Mouse (Mus musculus) intestine, embryonic 16.5 days (tissue): ENCODE results near the gene Dcp1a. TPM values are rescaled to one million over a fixed set of nuclear protein-coding genes. Genes with fewer than 3 reads are reported as not detected.

Experiments
- ATAC-seq: fragments of 200-750 bp; cut with Nextera tagmentation; 2 replicates; pipeline ENCODE4 v1.8.0; 2017; ENCODE audit warnings: moderate TSS enrichment, moderate library complexity
- H3K27ac ChIP-seq: fragments of 300-500 bp; sonication (generic); 2 replicates; pipeline ENCODE4 v1.5.1; 2014; ENCODE audit warnings: mild to moderate bottlenecking, low read length
- H3K27me3 ChIP-seq: fragments of 300-500 bp; sonication (generic); replicated peaks from 2 replicates; pipeline ENCODE4 v1.6.1; 2014; ENCODE audit warnings: low read length, control low read depth, mixed read lengths; ENCODE audit not compliant: control insufficient read depth, insufficient read depth
- H3K36me3 ChIP-seq: fragments of 300-500 bp; sonication (generic); 2 replicates; pipeline ENCODE4 v1.6.1; 2014; ENCODE audit warnings: low read length, control low read depth; ENCODE audit not compliant: control insufficient read depth, insufficient read depth
- H3K4me1 ChIP-seq: fragments of 300-500 bp; sonication (generic); 2 replicates; pipeline ENCODE4 v1.6.1; 2014; ENCODE audit warnings: low read length, control low read depth, mixed read lengths; ENCODE audit not compliant: control insufficient read depth, insufficient read depth
- H3K4me2 ChIP-seq: fragments of 300-500 bp; sonication (generic); 2 replicates; pipeline ENCODE4 v1.6.1; 2014; ENCODE audit warnings: low read depth, low read length, control low read depth
- H3K4me3 ChIP-seq: fragments of 300-500 bp; sonication (generic); 2 replicates; pipeline ENCODE4 v1.5.1; 2014; ENCODE audit warnings: mild to moderate bottlenecking, low read length
- H3K9ac ChIP-seq: fragments of 300-500 bp; sonication (generic); 2 replicates; pipeline ENCODE4 v1.6.1; 2014; ENCODE audit warnings: low read depth, low read length
- H3K9me3 ChIP-seq: fragments of 300-500 bp; sonication (generic); 2 replicates; pipeline ENCODE4 v1.6.1; 2016; ENCODE audit warnings: low read length, control low read depth; ENCODE audit not compliant: control insufficient read depth
- WGBS: fragments of 180-500 bp; shearing (Covaris S2); extraction: QIAGEN DNeasy Blood & Tissue Kit; methylation state at CpG from one replicate; pipeline ENCODE4 v1.1.7; 2014; 5-methylcytosine and 5-hydroxymethylcytosine counted together
- polyA plus RNA-seq: library from polyadenylated mRNA; unstranded; fragments of >200 nt; fragmentation: Nextera tagmentation; extraction: Ambion mirVana; gene quantifications from 2 replicates; pipeline ENCODE4 v1.2.1, GENCODE M21; 2015

Gene Dcp1a
- polyA plus RNA-seq, 1 experiment from 2014 or later = 17.7 TPM

- Histone ChIP-seq H3K4me1 (peaks cover 21% of the 10 kb centered on the region), H3K27me3 (no peaks in the 10 kb centered on the region), H3K4me2 (peak overlapping the region; percentile 78), H3K4me3 (peak overlapping the region; percentile 72), H3K9me3 (no peaks in the 10 kb centered on the region), H3K9ac (peak overlapping the region; percentile 93), H3K36me3 (no peaks in the 10 kb centered on the region), H3K27ac (peak overlapping the region; percentile 95; the same call in 1 of the 2 replicates)
- no peak for ATAC-seq
- 21% methylated on average over 8 of the region's 8 CpGs for WGBS
Observed at GRCm38 (mm10) chr14:30550232-30551070, 71.1 kb downstream of the Dcp1a start.

- peak overlapping the region; percentile 26; the same call in 1 of the 2 replicates for H3K9ac ChIP-seq
- 74% methylated on average over 5 of the region's 5 CpGs for WGBS
- peak overlapping the region; percentile 78 for H3K4me2 ChIP-seq
- no peaks in the 10 kb centered on the region for H3K27me3 ChIP-seq
- no peak overlapping the region for H3K27ac ChIP-seq
- peak overlapping the region; percentile 72 for H3K4me3 ChIP-seq
- H3K9me3 ChIP-seq = no peaks in the 10 kb centered on the region
- ATAC-seq = no peak
- peaks cover 21% of the 10 kb centered on the region for H3K4me1 ChIP-seq
- no peaks in the 10 kb centered on the region for H3K36me3 ChIP-seq
Observed at GRCm38 (mm10) chr14:30551509-30551908, 72.2 kb downstream of the Dcp1a start.

- H3K4me1 ChIP-seq = peaks cover 21% of the 10 kb centered on the region
- no peaks in the 10 kb centered on the region for H3K27me3 ChIP-seq
- no peak overlapping the region for H3K27ac ChIP-seq
- no peak for ATAC-seq
- H3K36me3 ChIP-seq = no peaks in the 10 kb centered on the region
- peak overlapping the region; percentile 78; the same call in 1 of the 2 replicates for H3K4me2 ChIP-seq
- H3K9me3 ChIP-seq = no peaks in the 10 kb centered on the region
- H3K9ac ChIP-seq = no peak overlapping the region
- WGBS = 88% methylated on average over 2 of the region's 2 CpGs
- H3K4me3 ChIP-seq = no peak overlapping the region
Observed at GRCm38 (mm10) chr14:30551981-30552380, 72.6 kb downstream of the Dcp1a start.

- Histone ChIP-seq H3K4me3 (no peak overlapping the region), H3K36me3 (no peaks in the 10 kb centered on the region), H3K4me2 (no peak overlapping the region), H3K9me3 (no peaks in the 10 kb centered on the region), H3K27me3 (no peaks in the 10 kb centered on the region), H3K4me1 (peaks cover 23% of the 10 kb centered on the region), H3K9ac (no peak overlapping the region), H3K27ac (no peak overlapping the region)
- ATAC-seq = no peak
- WGBS = 83% methylated on average over 4 of the region's 4 CpGs
Observed at GRCm38 (mm10) chr14:30553185-30553584, 73.8 kb downstream of the Dcp1a start.

GRCm38 (mm10) chr14:30556651-30557050 lies 77.3 kb downstream of the Dcp1a start:
- ATAC-seq = no peak
- H3K4me2 ChIP-seq = no peak overlapping the region
- H3K36me3 ChIP-seq = peaks cover 23% of the 10 kb centered on the region
- H3K27ac ChIP-seq = no peak overlapping the region
- H3K4me3 ChIP-seq = no peak overlapping the region
- peaks cover 23% of the 10 kb centered on the region for H3K4me1 ChIP-seq
- no peaks in the 10 kb centered on the region for H3K27me3 ChIP-seq
- H3K9ac ChIP-seq = no peak overlapping the region
- WGBS = 78% methylated on average over 2 of the region's 2 CpGs
- H3K9me3 ChIP-seq = no peaks in the 10 kb centered on the region

- WGBS = 65% methylated on average over 9 of the region's 9 CpGs
- Histone ChIP-seq H3K36me3 (peaks cover 23% of the 10 kb centered on the region), H3K4me3 (no peak overlapping the region), H3K27ac (no peak overlapping the region), H3K4me1 (peaks cover 23% of the 10 kb centered on the region), H3K9me3 (no peaks in the 10 kb centered on the region), H3K4me2 (no peak overlapping the region), H3K9ac (no peak overlapping the region), H3K27me3 (no peaks in the 10 kb centered on the region)
- ATAC-seq = no peak
Observed at GRCm38 (mm10) chr14:30557730-30558129, 78.4 kb downstream of the Dcp1a start.

- Histone ChIP-seq H3K27ac (no peak overlapping the region), H3K9ac (no peak overlapping the region), H3K4me1 (peaks cover 20% of the 10 kb centered on the region), H3K4me2 (no peak overlapping the region), H3K36me3 (peaks cover 23% of the 10 kb centered on the region), H3K4me3 (no peak overlapping the region), H3K9me3 (no peaks in the 10 kb centered on the region), H3K27me3 (no peaks in the 10 kb centered on the region)
- no peak for ATAC-seq
- WGBS = 88% methylated on average over 17 of the region's 17 CpGs
Observed at GRCm38 (mm10) chr14:30559321-30559850, 80.1 kb downstream of the Dcp1a start.

- Histone ChIP-seq H3K27ac (peak overlapping the region; percentile 84), H3K9ac (no peak overlapping the region), H3K27me3 (no peaks in the 10 kb centered on the region), H3K36me3 (peaks cover 26% of the 10 kb centered on the region), H3K4me2 (no peak overlapping the region), H3K9me3 (no peaks in the 10 kb centered on the region), H3K4me1 (peaks cover 20% of the 10 kb centered on the region), H3K4me3 (no peak overlapping the region)
- WGBS = 90% methylated on average over 13 of the region's 13 CpGs
- peak; percentile 11 for ATAC-seq
Observed at GRCm38 (mm10) chr14:30560803-30561389, 81.6 kb downstream of the Dcp1a start.

GRCm38 (mm10) chr14:30561470-30562187 lies 82.3 kb downstream of the Dcp1a start:
- H3K27me3 ChIP-seq = no peaks in the 10 kb centered on the region
- H3K4me3 ChIP-seq = no peak overlapping the region
- H3K9ac ChIP-seq = 0 out of 2 replicates have a peak overlapping the region, but pooled peaks have one; percentile 16
- H3K27ac ChIP-seq = peak overlapping the region; percentile 84
- H3K4me1 ChIP-seq = peaks cover 20% of the 10 kb centered on the region
- peaks cover 26% of the 10 kb centered on the region for H3K36me3 ChIP-seq
- peak; percentile 91 for ATAC-seq
- no peaks in the 10 kb centered on the region for H3K9me3 ChIP-seq
- WGBS = 62% methylated on average over 14 of the region's 14 CpGs
- no peak overlapping the region for H3K4me2 ChIP-seq
